Mouse (Mus musculus): ENCODE data around the gene Hsph1. TPM values are rescaled to one million over a fixed set of nuclear protein-coding genes. Genes with fewer than 3 reads are reported as not detected.

Gene Hsph1
- total and polyA plus RNA-seq, 3 experiments: 57.5 to 156 (median 80.9) TPM

GRCm38 (mm10) chr5:149616138-149616537, 20.0 kb downstream of the Hsph1 start:
- no peak overlapping the region for H3K27ac ChIP-seq (ENCODE audit: insufficient read depth, low read depth)
- H3K79me2 ChIP-seq (replicated peaks; ENCODE audit: control insufficient read depth, extremely low read depth, insufficient read depth, poor library complexity, severe bottlenecking): no peaks in the 10 kb centered on the region
- no peak overlapping the region for H3K4me3 ChIP-seq (replicated peaks in 1 of 3; ENCODE audit: low read depth in 2 of 3, low read length in 2 of 3, poor library complexity in 1 of 3)
- H3K4me1 ChIP-seq (ENCODE audit: control insufficient read depth in 1 of 2, insufficient read depth in 2 of 2): peaks cover 16 to 33% of the 10 kb centered on the region in 2 experiments
- peaks cover 38 to 79% of the 10 kb centered on the region in 2 experiments for H3K36me3 ChIP-seq (replicated peaks in 1 of 2; ENCODE audit: control insufficient read depth in 1 of 2, insufficient read depth in 1 of 2, low read length in 1 of 2)
- no peak for TF ChIP-seq UBTF (IDR thresholded peaks at IDR 0.05; ENCODE audit: low read depth, low read length)
- peak; percentile 54 for TF ChIP-seq ETS1 (conservative IDR thresholded peaks at IDR 0.05; ENCODE audit: low read depth, low read length)
- peak; percentile 12 for DNase-seq (ENCODE audit: extremely low read depth)
- H3K27me3 ChIP-seq (replicated peaks): no peaks in the 10 kb centered on the region
- no peak overlapping the region for H3K4me2 ChIP-seq (ENCODE audit: insufficient read depth, low read depth, poor library complexity, severe bottlenecking)
- dilution Hi-C loops (cut with MboI; ENCODE audit: extremely low pct_ligation_motif_present, extremely low pct_unique_long_range_greater_than_20kb, low sequenced_read_pairs) (no loop called here), in situ Hi-C loops (cut with MboI; ENCODE audit: low pct_ligation_motif_present, low pct_unique_long_range_greater_than_20kb, low sequenced_read_pairs) (no loop called here)
- H3K9me3 ChIP-seq (replicated peaks; ENCODE audit: low read length): no peaks in the 10 kb centered on the region
- no peak overlapping the region for H3K9ac ChIP-seq (ENCODE audit: insufficient read depth, low read depth)

GRCm38 (mm10) chr5:149612740-149613139, 23.4 kb downstream of the Hsph1 start:
- in situ Hi-C loops (cut with MboI; ENCODE audit: low pct_ligation_motif_present, low pct_unique_long_range_greater_than_20kb, low sequenced_read_pairs): no loop called here
- Histone ChIP-seq H3K4me1 (ENCODE audit: control insufficient read depth in 1 of 2, insufficient read depth in 2 of 2) (peaks cover 11 to 24% of the 10 kb centered on the region in 2 experiments), H3K27ac (ENCODE audit: insufficient read depth, low read depth) (no peak overlapping the region), H3K27me3 (replicated peaks) (no peaks in the 10 kb centered on the region), H3K4me3 (replicated peaks in 1 of 3; ENCODE audit: low read depth in 2 of 3, low read length in 2 of 3, poor library complexity in 1 of 3) (no peak overlapping the region), H3K79me2 (replicated peaks; ENCODE audit: control insufficient read depth, extremely low read depth, insufficient read depth, poor library complexity, severe bottlenecking) (no peaks in the 10 kb centered on the region), H3K9ac (ENCODE audit: insufficient read depth, low read depth) (no peak overlapping the region), H3K9me3 (replicated peaks; ENCODE audit: low read length) (no peaks in the 10 kb centered on the region), H3K4me2 (ENCODE audit: insufficient read depth, low read depth, poor library complexity, severe bottlenecking) (no peak overlapping the region), H3K36me3 (replicated peaks in 1 of 2; ENCODE audit: control insufficient read depth in 1 of 2, insufficient read depth in 1 of 2, low read length in 1 of 2) (peaks cover 6 to 45% of the 10 kb centered on the region in 2 experiments)
- TF ChIP-seq MEF2A (IDR thresholded peaks at IDR 0.05; ENCODE audit: borderline replicate concordance, low read depth, low read length) (no peak), UBTF (IDR thresholded peaks at IDR 0.05; ENCODE audit: low read depth, low read length) (no peak), PAX5 (IDR thresholded peaks at IDR 0.05; ENCODE audit: low read length) (no peak), TCF12 (IDR thresholded peaks at IDR 0.05; ENCODE audit: low read depth, low read length) (no peak), IRF4 (IDR thresholded peaks at IDR 0.05; ENCODE audit: low read depth, low read length) (no peak), ZMIZ1 (IDR thresholded peaks at IDR 0.05; ENCODE audit: low read depth, low read length) (no peak), MAZ (IDR thresholded peaks at IDR 0.05; ENCODE audit: low read depth, low read length) (no peak), JUND (conservative IDR thresholded peaks at IDR 0.05; ENCODE audit: low read depth, low read length) (no peak), JUN (IDR thresholded peaks at IDR 0.05; ENCODE audit: insufficient read depth, low read depth, low read length) (no peak), ZNF384 (IDR thresholded peaks at IDR 0.05; ENCODE audit: low read depth, low read length) (no peak), KAT2A (IDR thresholded peaks at IDR 0.05; ENCODE audit: insufficient replicate concordance, low read length) (no peak), RCOR1 (conservative IDR thresholded peaks at IDR 0.05; ENCODE audit: low read depth, low read length) (no peak), ETS1 (conservative IDR thresholded peaks at IDR 0.05; ENCODE audit: low read depth, low read length) (no peak), EP300 (IDR thresholded peaks at IDR 0.05; ENCODE audit: low read length) (no peak), CHD1 (IDR thresholded peaks at IDR 0.05; ENCODE audit: low read depth, low read length) (no peak), TBP (conservative IDR thresholded peaks at IDR 0.05; ENCODE audit: low read depth, low read length) (no peak)
- dilution Hi-C loops (cut with MboI; ENCODE audit: extremely low pct_ligation_motif_present, extremely low pct_unique_long_range_greater_than_20kb, low sequenced_read_pairs): no loop called here
- DNase-seq (ENCODE audit: extremely low read depth): no peak

Measured in CH12.LX (cell line).